Mouse (Mus musculus) 3T3-L1 (cell line): Measurements from ENCODE around the gene Pip5k1c.
A peak's percentile ranks its signal among the peaks of the same experiment; 100 is the strongest.

Experiments used
- DNase-seq: peaks from one replicate; pipeline ENCODE4 v3.0.0-alpha.2; 2015; ENCODE audit warnings: low read depth, low spot score

Gene Pip5k1c

DNA sequence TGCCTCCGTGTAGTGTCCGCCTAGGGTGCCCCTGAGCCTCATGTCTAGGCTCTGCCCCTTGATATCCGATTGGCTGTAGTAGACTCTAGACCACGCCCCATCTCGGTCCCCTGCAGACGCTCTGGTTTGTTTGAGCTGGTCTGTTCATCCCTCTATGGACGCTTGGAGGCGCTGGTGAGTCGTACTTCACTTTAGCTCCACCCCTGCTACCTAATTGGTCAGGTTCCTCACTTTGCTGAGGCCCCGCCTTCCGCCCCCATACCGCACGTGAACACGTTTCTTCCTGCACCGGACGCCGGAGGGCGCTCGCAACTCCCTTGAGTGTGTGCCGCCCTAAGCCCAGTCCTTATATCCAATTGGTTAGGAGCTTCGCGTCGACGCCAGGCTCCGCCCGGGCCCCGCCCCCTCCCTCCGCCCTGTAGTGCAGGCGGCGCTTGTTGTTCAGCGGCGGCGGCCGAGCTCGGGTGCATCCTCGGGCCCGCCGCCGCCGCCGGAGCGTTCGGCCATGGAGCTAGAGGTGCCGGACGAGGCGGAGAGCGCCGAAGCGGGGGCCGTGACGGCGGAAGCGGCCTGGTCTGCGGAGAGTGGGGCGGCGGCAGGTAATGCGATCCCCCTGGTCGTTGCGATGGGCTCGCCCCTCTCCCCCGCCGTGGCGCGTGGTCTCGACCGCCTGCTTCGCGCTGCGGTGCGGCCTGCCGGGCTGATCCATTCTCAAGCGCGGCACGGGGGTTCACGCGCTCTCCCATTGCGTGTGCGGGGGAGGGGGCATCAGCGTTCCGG, at the start of gene Pip5k1c:
Gene Pip5k1c (plus strand): TSS at position 410 of the 780 bp plus-strand sequence.
- peak; percentile 100 for DNase-seq

DNA sequence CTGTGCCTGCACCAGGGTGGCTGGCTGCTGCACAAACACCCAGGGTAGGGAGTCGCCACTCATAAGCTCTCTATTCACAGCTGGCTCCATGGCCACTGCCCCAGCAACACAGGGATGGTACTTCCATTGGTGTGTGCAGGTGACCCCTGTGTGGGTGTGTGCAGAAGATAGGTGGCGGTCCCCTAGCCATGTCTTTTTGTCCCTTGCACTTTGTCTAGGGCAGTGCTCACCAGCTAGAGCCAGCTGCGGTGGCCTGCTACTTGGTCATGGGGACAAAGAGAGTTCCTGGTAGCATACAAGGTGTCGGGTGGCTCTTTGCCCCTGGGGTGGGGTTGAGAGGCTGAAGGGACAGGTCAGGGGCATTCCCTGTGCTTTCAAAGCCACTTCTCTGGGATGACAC, 48.6 kb upstream of the Pip5k1c start:
- no peak for DNase-seq

DNA sequence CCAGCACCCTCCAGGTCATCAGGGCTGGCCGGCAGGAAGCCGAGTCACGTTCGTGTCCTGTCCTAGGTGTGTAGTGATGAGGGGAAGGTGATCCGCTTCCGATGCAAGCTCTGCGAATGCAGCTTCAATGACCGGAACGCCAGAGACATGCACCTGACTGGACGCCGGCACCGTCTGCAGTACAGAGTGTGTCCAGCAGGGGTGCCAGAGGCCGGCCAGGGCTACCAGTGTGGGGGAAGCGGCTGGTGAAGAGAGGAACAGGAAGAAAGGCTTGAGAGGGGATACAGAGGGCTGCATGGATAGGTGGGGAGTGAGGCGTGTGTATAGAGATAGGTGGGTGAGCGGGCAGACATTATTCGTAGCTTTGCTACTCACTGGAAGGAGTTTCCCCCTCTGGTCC, 48.2 kb upstream of the Pip5k1c start:
- peak; percentile 48 for DNase-seq

DNA sequence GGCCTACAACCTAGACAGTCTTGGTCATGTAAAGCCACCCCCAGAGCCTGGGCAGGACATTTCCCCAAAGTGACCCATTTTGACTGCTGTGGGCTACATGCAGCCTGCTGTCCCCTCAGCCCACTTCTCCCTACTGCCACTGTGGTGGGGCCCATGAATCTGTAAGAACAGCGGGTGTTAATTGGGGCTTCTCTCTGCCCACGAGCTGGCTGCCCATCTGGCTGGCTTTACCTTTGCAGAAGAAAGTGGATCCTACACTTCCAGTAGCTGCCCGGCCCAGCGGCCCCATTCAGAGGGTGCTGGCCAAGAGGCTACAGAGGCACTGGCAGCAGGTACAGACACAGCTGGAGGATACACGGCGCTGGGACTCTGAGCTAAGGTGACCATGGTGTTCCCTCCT, 47.6 kb upstream of the Pip5k1c start:
- no peak for DNase-seq

DNA sequence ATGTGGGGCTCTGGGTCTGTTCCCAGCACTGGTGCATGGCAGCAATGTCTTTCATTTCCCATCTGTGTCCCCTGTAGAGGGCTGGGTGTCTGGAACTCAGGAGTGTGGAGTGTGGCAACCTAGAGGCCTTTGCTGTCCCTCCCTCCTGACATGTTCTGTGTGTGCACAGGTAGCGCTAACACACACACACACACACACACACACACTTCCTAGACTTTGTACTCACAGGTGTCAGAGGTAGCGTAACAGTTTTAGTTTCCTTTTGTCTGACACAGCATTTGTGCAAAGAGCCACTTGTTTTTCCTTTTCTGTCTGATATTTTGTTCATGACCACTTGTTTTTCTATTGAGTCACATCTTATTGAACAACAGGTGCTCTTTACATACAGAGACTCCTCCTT, 45.0 kb upstream of the Pip5k1c start:
- DNase-seq, result no peak

DNA sequence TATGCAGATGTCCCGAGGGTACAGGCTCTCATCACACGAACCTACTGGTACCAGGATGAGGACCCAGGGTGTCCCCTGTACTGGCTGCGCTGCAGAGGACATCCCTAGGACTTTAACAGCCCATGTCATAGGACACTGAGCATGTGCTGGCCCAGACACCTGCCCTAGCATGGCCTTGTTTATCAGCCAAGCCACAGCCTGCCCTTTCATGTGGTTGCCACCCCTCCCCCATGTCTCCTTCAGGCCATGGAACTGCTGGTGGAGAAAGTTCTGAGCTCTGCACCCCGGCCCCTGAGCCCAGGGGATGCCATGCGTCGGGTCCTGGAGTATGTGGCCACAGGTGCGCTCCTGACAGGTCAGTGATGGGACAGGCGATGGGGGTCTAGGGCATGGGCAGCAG, 43.3 kb upstream of the Pip5k1c start:
- DNase-seq, result no peak

DNA sequence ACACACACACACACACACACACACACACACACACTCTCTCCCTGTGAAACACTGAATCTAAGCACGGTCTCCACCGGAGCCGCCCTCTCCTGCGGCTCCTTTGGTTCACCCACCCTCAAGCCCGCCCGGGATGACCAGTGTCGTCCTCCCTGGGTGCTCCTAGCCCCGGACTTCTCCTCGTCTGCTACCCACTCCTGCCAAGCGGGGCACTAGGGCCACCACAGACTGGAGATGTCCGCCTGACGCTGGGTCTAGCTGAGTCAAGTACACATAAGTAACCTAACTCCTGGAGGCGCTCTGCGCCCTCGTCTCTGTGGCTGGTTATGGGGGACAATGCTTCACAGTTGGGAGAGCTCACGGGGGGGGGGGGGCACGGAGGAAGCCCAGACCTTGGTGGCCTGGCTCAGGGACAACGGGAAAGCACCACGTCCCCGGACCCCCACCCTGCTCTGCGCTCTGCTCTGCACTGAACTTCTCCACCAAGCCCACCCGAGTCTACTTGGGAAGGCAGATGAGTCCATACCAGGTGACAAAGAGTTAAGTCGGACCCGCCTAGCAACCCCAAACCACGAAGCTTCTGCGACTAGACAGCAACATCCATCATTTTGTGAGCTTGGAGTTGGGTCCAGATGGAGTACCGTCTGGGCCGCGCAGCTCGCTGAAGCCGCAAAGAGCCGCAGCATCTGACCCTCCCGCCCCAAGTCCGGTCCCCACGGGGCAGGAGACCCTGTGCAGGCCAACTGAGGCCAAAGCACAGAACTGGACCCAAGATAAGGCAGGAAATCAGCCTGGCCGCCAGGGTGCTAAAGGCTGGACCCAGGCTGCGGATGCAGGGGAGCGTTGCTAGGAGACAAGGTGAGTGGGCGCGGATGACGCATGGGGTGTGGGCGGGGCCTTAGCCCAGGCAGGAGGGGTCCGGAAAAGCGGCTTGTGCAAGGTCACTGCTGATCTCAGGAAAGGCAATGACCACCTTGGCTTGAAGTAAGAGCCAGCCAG, 40.0 kb upstream of the Pip5k1c start, which contains the start of gene Matk:
Gene Matk (plus strand): TSS at position 512 of the 996 bp plus-strand sequence.
- DNase-seq, result no peak

DNA sequence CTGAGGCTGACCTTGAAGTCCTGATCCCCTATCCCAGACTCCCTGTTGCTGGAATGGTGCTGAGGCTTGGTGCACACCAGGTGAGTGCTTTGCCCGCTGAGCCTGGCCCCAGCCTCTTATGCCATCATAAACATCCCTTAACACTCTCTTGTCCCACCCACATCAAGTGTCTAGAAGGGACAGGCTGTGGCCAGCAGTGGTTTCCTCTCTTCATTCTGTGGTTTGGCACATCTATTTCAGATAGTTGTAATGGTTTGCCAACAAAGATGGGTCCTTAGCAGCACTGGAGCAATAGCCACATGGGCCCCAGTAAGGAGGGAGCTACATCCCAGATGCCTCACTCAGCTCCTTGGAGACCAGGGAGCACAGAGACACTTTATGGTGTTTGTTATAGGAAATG, 37.9 kb upstream of the Pip5k1c start:
- DNase-seq, result peak; percentile 33

DNA sequence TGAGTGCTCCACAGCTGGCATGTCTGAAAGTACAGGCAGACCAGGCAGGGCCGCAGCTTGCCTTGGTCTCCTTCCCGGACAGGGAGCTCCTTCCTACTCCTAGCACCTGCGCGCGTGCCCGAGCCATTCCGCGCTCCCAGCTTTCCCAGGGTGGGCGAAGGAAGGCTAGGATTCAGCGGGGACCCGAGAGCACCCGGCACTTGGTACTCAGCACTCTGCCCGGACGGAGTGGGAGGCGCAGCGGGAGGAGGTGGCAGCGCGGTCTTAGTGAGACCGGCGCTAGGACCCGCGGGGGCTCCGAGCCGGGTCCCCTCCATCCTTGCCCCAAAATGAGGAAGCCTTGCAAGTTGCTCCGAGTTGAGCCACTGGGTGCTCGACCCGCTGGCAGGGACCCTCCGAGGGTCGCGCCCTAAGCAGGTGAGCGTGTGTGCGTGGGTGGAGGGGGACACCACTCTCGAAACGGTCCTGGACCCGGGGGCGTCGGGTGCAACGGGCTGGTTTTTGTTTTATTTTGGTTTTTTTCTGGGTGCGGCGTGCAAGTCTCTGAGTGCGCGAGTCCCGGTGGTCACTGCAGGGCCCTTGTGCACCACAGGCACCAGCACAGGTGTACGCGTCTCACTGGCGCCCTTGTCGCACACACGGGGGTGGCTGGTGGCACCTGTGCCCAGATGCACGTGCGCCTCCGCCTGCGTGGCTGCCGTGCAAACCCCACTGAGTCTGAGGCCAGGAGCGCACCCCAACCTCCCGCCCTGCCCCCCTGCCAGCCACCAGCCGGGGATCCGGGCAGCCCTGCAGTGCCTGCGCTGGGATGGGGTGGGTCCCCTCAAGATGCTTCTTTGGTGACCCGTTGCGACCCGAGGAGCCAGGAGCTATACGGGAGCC, 35.4 kb upstream of the Pip5k1c start:
- DNase-seq, result no peak

DNA sequence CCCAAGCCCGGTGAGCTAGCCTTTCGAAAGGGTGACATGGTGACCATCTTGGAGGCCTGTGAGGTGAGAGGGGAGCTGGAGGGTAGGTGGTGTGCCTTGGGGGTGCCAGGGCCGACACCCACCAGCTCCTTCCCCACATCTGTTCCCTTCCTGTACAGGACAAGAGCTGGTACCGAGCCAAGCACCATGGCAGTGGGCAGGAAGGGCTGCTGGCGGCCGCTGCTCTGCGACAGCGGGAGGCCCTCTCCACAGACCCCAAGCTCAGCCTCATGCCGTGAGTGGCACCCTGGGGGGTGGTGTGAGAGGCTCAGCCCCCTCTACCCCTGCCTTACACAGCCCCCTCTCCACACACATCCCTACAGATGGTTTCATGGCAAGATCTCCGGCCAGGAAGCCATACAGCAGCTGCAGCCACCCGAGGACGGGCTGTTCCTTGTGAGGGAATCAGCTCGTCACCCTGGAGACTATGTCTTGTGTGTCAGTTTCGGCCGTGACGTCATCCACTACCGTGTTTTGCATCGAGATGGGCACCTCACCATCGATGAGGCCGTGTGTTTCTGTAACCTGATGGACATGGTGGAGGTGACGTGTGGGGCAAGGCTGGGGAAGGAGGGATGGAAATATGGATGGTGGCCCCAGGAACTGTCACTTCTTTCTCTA, 33.4 kb upstream of the Pip5k1c start:
- no peak for DNase-seq

DNA sequence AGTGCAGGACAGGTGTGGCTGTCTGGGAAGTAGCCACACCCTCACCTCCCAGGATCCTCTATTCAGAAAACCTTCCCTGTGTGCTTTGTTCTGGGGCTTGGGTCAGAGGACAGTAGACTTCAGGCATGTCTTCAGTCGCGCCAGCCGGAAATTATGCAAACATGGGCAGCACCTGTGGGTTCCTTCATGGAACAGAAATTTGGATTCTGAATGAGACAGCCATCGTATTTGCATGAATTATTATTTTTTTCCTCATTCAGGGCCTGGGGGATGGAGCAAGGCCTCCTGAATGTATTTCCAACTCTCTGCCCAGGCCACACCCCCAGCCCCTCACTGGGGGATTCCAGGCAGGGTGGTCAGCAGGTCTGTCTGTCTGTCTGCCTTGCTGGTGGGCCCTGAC, 31.7 kb upstream of the Pip5k1c start:
- DNase-seq, result no peak

DNA sequence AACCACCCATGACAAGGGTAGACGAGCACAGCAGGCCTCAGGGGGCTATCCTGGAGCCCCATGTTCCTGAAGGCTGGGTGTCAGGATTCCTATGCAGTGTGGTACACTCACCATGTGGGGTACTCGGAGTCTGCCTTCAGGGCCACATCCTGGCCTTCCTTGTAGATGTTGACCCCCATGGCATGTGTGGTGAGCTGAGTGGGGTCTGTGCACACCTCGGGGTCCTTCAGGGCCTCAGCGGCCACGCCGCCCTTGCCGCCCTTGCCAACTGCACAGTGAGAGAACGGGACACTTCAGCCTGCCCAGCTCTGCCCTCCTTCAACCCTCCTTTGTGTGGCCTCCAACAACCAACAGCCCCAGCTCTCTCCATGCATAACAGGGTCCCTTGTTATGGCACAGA, 27.2 kb upstream of the Pip5k1c start:
- DNase-seq, result no peak

DNA sequence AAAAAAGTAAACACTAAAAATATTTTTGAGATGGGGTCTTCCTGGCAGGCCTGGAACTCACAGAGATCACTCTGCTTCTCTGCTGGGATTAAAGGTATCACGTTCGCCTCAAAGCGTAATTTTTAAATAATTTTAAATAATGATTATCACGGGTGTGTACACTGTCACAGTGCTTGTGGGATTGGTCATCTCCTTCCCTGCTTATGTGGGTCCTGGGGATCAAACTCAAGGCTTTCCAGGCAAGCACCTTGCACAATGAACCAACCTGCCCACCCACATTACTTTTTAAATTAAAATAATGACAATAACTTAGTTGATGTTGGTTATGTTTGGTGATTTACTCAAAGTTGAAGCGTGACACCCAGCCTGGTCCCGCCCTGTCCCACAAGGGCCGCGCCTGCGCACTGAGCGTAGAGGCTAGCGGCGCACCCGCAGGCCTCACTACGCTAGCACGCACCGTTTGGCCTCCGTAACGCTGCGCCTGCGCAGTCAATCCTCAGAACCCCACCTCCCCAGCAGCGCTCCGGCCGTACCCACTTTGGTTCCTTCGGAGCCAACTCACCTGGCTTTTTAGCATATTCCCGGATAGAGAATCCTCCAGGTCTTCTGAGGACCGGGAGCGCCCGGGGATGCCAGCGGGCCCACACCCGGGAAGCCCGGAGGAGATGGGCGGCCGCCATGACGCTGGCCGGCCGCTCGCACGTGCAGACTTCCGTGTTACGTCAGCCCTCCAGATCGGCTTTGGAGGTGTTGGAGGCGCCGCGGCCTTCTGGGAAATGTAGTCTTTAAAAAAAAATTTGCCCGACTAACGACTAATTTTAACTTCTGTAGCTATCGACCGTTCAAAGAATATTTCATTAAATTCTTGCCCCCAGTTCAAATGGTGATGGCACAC, 26.3 kb upstream of the Pip5k1c start, which contains the start of the genes Mrpl54 and Apba3:
Gene Mrpl54 (minus strand): TSS at position 724 of the 895 bp plus-strand sequence.
Gene Apba3 (plus strand): TSS at position 750 of the 895 bp plus-strand sequence.
- DNase-seq, result peak; percentile 95

DNA sequence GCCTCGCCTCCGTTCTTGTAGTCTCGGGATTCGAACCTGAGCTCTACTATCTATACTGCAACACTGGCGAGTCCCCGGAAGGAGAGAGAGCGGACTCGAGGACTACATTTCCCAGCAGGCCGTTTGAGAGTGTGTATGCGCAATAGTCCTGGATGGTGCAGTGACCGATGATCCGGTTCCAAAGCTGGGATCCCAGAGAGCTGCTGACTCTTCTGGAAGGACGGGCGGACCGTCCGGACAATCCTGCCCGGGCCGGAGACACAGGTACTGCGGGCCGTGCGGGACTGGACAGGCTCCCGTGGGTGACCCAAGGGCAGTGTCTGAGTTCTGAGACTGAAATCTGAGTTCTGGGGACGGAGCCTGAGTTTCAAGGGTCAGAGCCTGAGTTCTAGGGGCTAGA, 24.7 kb upstream of the Pip5k1c start:
- peak; percentile 95 for DNase-seq

DNA sequence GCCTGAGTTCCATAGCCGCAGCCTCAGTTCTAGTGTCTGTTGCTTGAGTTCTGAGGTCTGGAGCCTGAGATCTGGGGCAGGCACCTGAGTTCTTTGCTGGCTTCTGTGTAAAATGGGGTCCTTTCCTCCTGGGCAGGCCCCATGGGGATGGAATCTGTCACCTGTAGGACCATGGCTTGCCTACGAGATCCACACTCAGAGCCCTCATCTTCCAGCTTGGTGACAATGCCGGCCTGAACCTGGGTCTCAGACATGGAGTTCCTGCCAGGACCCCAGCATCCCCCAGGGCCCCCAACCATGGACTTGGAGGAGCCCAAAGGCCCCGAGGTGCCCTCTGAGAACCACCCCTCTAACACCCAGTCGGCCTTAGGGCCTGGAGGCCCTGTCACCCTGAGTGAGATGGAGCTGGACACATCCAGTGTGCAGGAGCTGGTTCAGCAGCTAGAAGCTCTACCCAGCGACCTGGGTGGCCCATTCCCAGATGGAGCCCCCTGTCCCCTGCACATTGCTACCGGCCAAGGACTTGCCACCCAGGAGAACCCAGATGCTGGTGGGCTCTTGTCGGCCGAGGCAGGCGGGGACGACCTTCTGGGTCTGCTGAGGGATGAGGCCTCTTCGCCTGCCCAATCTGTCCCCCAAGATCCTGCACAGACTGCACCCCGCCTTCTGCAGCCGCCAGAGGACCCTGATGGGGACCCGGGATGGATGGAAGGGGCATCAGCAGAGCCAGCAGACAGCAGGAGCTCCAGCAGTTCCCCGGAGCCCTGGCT, 23.9 kb upstream of the Pip5k1c start:
- no peak for DNase-seq

DNA sequence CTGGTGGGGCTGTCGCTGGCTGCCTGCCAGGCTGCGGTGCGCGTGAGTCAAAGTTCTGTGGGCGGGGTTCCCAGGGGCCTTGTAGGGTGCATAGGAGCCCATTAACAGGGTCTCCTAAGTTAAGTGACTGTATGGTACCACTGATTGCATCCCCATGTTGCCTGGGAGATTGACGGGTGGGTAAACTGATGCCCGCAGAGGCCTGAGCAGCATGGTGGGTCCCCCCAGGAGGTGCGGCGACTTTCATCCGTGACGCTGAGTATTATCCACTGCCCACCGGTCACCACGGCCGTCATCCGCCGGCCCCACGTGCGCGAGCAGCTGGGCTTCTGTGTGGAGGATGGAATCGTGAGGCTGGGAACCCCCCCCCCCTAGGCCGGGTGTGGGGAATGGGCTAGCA, 20.4 kb upstream of the Pip5k1c start:
- DNase-seq, result no peak

DNA sequence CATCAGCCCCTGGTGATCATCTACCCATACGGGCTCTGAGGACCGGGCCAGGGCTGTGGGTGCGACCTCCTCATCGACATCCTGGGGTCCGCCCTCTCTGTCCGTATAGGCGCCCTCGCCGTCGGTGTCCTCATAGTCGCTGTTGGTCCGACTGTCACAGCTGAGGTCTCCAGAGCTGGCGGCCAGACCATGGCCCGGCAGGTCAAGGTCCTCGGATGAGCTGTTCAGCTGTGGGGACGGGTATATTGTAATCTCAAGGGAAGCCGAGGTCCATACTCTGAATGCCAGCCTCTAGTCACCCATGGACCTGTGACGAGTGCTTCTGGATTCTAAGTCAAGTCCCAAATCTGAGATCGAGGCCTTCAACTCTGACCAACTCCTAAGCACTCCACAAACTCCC, 18.9 kb upstream of the Pip5k1c start:
- no peak for DNase-seq

DNA sequence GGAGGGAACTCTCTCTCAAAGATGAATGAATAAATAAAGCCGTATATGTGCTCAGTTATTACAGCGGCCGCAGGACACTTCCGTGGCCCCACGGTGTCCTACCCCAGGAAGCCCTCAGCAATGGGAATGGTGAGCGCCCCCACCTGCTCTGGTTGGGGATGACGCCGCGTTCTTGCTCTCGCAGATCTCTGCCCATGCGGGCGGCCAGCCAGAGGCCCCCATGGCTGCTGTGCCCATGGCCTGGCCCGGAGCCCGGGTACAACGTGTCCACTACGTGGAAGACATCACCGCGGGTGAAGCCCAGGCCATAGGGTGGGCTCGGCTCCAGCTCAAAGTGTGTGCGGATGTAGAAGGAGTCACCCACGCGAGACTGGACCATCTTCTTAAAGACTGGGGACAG, 15.1 kb upstream of the Pip5k1c start:
- DNase-seq, result no peak

DNA sequence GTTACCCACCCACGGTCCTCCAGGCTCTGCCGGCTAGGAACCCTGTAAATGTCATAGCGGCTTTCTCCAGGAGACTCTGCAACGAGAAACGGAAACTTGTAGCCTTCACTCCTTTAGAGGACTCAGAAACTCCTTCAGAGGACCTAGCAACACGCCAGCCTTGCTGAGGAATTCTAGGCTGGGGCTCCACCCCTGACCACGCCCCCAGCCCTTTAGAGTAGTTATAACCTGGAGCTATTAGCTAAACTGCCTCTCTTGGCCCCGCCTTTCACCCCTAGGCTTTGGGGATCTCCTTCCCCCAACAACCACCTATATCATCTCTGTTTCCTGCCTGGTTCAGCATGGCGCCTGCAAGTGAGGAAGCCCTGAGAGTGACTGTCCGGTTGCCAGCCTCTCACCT, 13.3 kb upstream of the Pip5k1c start:
- DNase-seq, result no peak
